Mouse (Mus musculus) left cerebral cortex, adult 8-10 months (tissue): ENCODE measurements at regions not wholly inside any gene's neighbourhood (a gene's known extent, or its start where the extent isn't known, plus 50 kb on each side); places are given as distances from the start of the nearest gene placed in this dataset.

ENCODE experiments used
- DNase-seq, 2 experiments: peaks; one replicate each; pipeline ENCODE4 v3.0.0; 2022; ENCODE audit warnings: low spot score in 2 of 2

- DNase-seq: no peak
Observed at GRCm38 (mm10) chr13:97562241-97562640, 198.2 kb downstream of the Gm10260 start.

DNA sequence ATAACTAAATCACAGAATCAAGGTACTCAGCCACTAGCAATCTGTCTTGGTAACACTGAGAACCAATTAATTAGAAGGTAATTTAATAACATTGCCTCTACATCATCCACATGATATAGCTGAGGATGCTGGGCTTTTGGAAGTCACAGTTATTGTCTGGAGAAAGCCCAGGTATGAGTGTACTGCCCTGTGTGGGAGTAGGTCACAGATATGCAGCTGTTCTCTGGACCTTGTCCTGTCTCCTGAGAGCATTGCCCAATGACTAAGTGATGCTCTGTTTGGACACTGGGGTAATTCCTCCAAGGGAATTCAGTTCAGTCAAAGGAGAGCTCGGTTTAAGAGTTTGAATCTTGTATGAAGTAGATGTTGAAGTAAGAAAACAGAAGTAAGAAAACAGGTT lies 199.6 kb downstream of the Gm10260 start:
- no peak for DNase-seq

DNA sequence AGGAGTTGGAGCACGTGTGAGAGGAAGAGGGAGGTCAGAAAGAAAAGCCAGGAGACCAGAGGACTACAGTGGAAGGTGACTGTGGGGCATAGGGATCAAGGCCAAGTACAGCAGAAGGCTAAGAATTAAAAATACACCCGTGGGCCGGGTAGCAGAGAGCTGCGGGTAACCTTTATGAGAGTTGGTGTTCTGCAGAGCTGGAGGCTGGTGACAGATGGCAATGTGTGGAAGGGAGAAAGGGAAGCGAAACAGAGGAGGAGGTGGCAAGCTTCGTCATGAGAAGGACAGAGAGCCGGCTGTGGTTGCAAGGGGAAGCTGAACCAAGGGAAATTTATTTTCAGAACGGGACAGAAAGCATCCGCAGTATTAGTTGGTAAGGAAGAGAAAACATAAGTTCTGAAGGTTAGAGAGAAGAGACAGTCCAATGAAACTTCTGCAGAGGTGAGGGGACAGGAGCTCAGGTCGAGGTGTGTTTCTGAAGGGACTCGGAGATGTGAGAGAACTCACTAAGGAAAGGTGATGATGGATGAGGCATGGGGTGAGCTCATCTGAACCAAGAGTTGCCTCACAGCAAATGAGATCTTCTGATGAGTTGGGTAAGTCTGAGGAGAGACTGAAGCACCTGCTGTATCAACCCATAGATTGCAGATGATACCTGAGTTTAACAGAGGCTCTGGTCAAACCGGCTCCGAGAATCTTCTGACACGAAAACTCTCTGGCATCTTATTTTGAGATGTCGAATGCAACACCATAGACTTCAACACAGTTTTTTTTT lies 200.6 kb downstream of the Gm10260 start:
- DNase-seq: peak; percentile 40 to 92

GRCm38 (mm10) chr13:97558884-97559283 lies 201.5 kb downstream of the Gm10260 start:
- DNase-seq: no peak

GRCm38 (mm10) chr13:97555312-97555711 lies 205.1 kb downstream of the Gm10260 start:
- no peak for DNase-seq

DNA sequence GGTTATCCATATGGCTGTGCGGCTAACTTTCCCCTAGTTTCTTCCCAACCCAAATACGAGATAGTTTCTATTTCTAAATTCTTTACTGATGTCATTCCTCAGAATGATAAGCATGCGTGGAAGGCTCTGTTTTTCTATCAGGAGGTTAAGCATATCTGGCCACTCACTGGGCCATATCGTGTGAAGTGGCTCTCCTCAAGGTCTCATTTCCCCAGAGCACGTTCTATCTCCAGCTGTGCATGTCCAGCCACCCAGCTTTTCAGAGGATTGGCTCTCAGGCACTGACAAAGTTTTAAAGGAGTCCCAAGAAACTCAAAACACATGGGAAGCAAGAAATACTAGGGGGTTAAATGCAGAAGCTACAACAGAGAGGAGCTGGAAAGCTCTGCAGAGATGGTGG lies 205.8 kb downstream of the Gm10260 start:
- DNase-seq: no peak

- DNase-seq: no peak
Observed at GRCm38 (mm10) chr13:97552236-97552635, 208.2 kb downstream of the Gm10260 start.

DNA sequence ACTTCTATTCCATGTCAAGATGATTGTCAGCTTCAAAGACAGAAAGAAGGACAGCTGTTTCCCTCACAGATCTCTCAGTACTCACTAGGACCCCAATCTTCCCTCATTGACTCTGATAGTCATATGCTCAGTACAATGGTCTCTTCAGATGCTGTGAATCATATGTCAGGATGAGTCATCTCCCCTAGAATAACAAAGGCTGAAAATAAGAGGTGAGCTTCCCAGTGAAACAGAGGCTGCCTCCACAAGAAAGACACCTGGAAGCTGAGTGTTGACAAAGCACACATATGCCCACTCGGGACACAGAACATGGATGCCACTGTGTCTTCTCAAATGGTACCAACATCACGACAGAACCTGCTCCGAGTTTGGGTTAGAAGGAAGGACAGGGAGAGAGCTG lies 209.6 kb downstream of the Gm10260 start:
- no peak for DNase-seq

- peak in 1 of 2 experiments; percentile 77 for DNase-seq
Observed at GRCm38 (mm10) chr13:97550172-97550571, 210.3 kb downstream of the Gm10260 start.

DNA sequence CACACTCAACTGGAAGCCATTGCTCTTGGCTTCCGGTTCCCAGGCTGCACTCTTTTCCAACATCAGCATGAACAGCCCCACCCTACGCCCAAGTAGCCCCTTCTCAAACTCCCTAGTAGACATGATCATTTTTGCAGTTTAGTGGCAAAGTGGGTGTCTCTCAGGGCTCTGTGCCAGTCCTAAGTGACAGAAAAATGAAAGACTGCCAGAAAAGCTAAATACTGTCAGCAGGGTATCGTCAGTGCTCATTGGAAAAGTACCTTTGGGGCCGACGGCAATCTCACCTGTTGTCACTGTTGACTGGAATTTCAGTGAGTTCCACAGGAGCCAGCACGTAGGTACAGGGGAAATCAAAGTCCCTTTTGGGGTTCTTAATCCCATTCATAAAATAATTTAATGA lies 211.0 kb downstream of the Gm10260 start:
- DNase-seq: no peak

- DNase-seq: no peak
Observed at GRCm38 (mm10) chr13:97548527-97548977, 211.9 kb downstream of the Gm10260 start.

DNA sequence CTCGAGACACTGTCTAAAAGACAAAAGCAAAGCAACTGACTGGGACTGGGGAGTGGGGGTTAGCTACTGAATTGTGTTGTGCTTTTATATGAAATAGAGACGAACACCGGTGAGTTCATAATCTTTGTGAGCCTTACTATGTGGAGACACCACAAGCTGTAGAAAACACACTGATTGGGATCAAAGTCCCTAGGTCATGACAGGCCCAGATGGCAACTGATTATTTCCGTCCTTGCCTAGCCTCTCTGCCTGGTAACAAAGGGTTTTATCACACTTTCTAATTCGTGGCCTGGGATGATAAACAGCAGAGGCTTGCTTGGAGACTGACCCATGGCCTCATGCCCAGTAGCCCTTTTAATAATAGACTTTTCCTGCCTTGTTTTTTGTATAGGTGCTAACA lies 213.5 kb downstream of the Gm10260 start:
- no peak for DNase-seq

GRCm38 (mm10) chr13:97545971-97546454 lies 214.4 kb downstream of the Gm10260 start:
- DNase-seq: peak in 1 of 2 experiments; percentile 61

- no peak for DNase-seq
Observed at GRCm38 (mm10) chr13:97539686-97540085, 220.7 kb downstream of the Gm10260 start.

DNA sequence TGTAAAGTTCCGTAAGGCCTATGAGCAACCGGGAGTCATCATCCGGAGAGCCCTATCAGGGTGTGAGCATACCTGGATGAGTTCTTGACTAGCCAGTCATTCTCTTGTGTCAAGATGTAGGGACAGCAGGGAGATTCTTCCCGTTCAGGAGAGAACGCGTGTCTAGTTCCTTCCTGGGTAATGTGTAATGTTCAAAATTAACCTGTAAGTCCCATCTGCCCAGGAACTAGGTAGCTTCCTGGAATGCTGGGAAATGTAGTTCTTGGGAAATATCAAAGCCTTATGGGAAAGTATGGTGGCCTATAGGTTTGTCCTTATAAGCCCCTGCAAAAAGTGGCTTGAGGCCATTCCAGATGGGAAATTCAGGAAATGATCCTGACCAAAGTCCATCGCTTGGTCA lies 222.0 kb downstream of the Gm10260 start:
- no peak for DNase-seq

- DNase-seq: no peak
Observed at GRCm38 (mm10) chr13:97537686-97538085, 222.7 kb downstream of the Gm10260 start.

- DNase-seq: no peak
Observed at GRCm38 (mm10) chr13:97537206-97537605, 223.2 kb downstream of the Gm10260 start.

- no peak for DNase-seq
Observed at GRCm38 (mm10) chr13:97533896-97534666, 226.4 kb downstream of the Gm10260 start.

- no peak for DNase-seq
Observed at GRCm38 (mm10) chr13:97531181-97531580, 229.3 kb downstream of the Gm10260 start.

- no peak for DNase-seq
Observed at GRCm38 (mm10) chr13:97530570-97530969, 229.9 kb downstream of the Gm10260 start.

- DNase-seq: no peak
Observed at GRCm38 (mm10) chr13:97527958-97528357, 232.5 kb downstream of the Gm10260 start.

DNA sequence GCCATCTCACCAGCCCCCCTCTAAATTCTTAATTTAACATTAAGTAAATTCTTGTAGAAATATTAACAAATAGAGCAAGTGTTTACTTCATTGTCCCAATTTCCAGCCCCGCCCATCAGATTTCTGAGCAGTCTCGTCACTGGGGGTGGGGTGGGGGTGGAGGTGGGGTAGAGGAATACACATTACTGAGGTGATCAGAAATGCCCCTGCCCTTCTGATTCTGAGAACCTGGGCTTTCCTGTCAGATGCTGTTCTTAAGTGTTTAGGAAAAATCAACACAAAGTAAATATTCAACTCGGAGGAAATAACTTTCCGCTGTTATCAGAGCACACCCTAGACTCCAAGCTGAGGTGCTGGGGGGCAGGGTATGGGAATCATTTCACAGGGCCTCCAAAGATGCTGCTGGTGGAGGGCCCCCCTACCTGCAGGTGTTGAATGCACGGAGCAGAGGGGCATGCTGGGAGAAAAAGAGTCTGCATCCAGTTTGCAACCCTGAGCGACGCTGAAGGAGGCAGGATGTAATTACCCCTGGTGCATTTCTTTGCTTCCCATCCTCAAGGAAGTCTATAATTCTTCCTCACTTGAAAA lies 235.5 kb downstream of the Gm10260 start:
- DNase-seq: no peak
